ENCODE assay signal across 23 mouse cellular contexts in the genomic region with DNA sequence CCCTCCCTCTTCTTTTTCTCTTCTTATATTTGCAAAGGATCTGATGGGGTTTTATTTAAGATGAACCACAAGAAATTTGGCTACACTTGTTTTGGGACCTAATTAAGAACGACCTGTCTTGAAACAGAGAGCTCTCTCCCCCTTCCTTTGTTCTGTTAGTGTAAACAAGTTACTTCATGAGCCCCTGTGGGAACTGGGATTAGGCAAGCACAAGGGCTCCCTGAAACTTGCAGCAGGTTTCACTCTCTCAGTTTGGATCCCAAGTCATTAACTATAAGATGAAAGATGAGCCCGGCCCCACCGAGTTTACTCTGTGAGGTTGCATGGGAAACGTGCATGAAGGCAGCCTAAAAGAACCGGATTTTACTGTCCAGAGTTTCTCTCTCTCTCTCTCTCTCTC.
DNase-seq lines count a peak whose midpoint lies in the region; ATAC-seq and TF ChIP-seq lines count a peak whose summit lies in the region.
"Had no signal": no experiment of that assay in that cellular context is flagged by ENCODE, and none has a peak within 500 bp of the region (broad histone marks: within the 10 kb centered on the region; RNA-seq: fewer than 3 reads in every experiment).

No protein-coding gene starts in this region.

- DNase-seq in embryo, embryonic 11 days: peak; percentile 29
- no peak for DNase-seq in embryo, embryonic 10 days (ENCODE audit: low spot score)
- no peak for DNase-seq in limb, embryonic 10.5 days (ENCODE audit: low spot score)
- no peak for DNase-seq in embryonic facial prominence, embryonic 10.5 days (ENCODE audit: low spot score)
- no peak for DNase-seq in heart, adult 2 months
- DNase-seq: adrenal gland, adult 2 months; cerebellum, adult 11 months; cerebellum, postnatal 14 days; gastrocnemius, postnatal 36 days; kidney, adult 9 months; liver; liver, postnatal 0 days; right cerebral cortex, postnatal 4 days; thymus, postnatal 14 days had no signal

- peaks cover 15% of the 10 kb centered on the region for H3K4me1 ChIP-seq in limb, embryonic 15.5 days
- H3K4me1 ChIP-seq in limb, embryonic 10.5 days: peaks cover 6% of the 10 kb centered on the region; the same call in 1 of the 2 replicates
- peaks cover 61% of the 10 kb centered on the region for H3K4me1 ChIP-seq in embryonic facial prominence, embryonic 10.5 days
- peaks cover 28% of the 10 kb centered on the region for H3K4me1 ChIP-seq in midbrain, embryonic 12.5 days
- H3K4me1 ChIP-seq in heart, adult 2 months (ENCODE audit: control insufficient read depth, insufficient read depth, low read length): peaks cover 5% of the 10 kb centered on the region

- ATAC-seq in limb, embryonic 15.5 days (ENCODE audit: insufficient number of reproducible peaks, low FRiP score, low TSS enrichment, low read depth): no peak
- ATAC-seq in midbrain, embryonic 12.5 days (ENCODE audit: low FRiP score, low read depth): no peak
- no peak for ATAC-seq in CD4-positive, CD25-positive, alpha-beta regulatory T cell, adult 4 months
- ATAC-seq: inflammation-experienced regulatory T-cells, adult 6 months; liver, postnatal 0 days had no signal

- H3K27me3 ChIP-seq in limb, embryonic 15.5 days: no peaks in the 10 kb centered on the region
- no peaks in the 10 kb centered on the region for H3K27me3 ChIP-seq in limb, embryonic 10.5 days (ENCODE audit: low read depth, poor library complexity, severe bottlenecking)
- no peaks in the 10 kb centered on the region for H3K27me3 ChIP-seq in embryonic facial prominence, embryonic 10.5 days (replicated peaks; ENCODE audit: low read depth, poor library complexity, severe bottlenecking)
- no peaks in the 10 kb centered on the region for H3K27me3 ChIP-seq in midbrain, embryonic 12.5 days
- no peaks in the 10 kb centered on the region for H3K27me3 ChIP-seq in heart, adult 2 months (ENCODE audit: control insufficient read depth, insufficient read depth, low read length)
- H3K27me3 ChIP-seq: CH12.LX; embryonic facial prominence, embryonic 12.5 days; heart, embryonic 12.5 days; neural tube, embryonic 13.5 days had no signal

- intact Hi-C loops in heart, adult 2 months (cut with DNase I): no loop called here

- H3K36me3 ChIP-seq in limb, embryonic 15.5 days: no peaks in the 10 kb centered on the region
- no peaks in the 10 kb centered on the region for H3K36me3 ChIP-seq in limb, embryonic 10.5 days
- no peaks in the 10 kb centered on the region for H3K36me3 ChIP-seq in embryonic facial prominence, embryonic 10.5 days (replicated peaks)
- no peaks in the 10 kb centered on the region for H3K36me3 ChIP-seq in midbrain, embryonic 12.5 days
- H3K36me3 ChIP-seq in heart, adult 2 months (ENCODE audit: control insufficient read depth, insufficient read depth, low read length): no peaks in the 10 kb centered on the region; the same call in none of the 2 replicates
- H3K36me3 ChIP-seq: embryonic facial prominence, embryonic 12.5 days; heart, embryonic 12.5 days; neural tube, embryonic 13.5 days had no signal

- H3K9me3 ChIP-seq in limb, embryonic 15.5 days: no peaks in the 10 kb centered on the region
- H3K9me3 ChIP-seq in limb, embryonic 10.5 days (replicated peaks): no peaks in the 10 kb centered on the region
- H3K9me3 ChIP-seq in embryonic facial prominence, embryonic 10.5 days: no peaks in the 10 kb centered on the region
- H3K9me3 ChIP-seq in midbrain, embryonic 12.5 days: no peaks in the 10 kb centered on the region
- H3K9me3 ChIP-seq: embryonic facial prominence, embryonic 12.5 days; heart, embryonic 12.5 days; neural tube, embryonic 13.5 days had no signal

- 0 out of 2 replicates have a peak overlapping the region, but pooled peaks have one; percentile 38 for H3K27ac ChIP-seq in limb, embryonic 15.5 days
- no peak overlapping the region for H3K27ac ChIP-seq in limb, embryonic 10.5 days
- peak overlapping the region; percentile 65 for H3K27ac ChIP-seq in embryonic facial prominence, embryonic 10.5 days (replicated peaks)
- 0 out of 2 replicates have a peak overlapping the region, but pooled peaks have one; percentile 44 for H3K27ac ChIP-seq in midbrain, embryonic 12.5 days (replicated peaks)
- H3K27ac ChIP-seq in heart, adult 2 months: no peak overlapping the region
- H3K27ac ChIP-seq: macrophage; neural tube, embryonic 13.5 days had no signal

- H3K4me2 ChIP-seq in limb, embryonic 15.5 days: no peak overlapping the region
- H3K4me2 ChIP-seq in midbrain, embryonic 12.5 days (replicated peaks): 0 out of 2 replicates have a peak overlapping the region, but pooled peaks have one; percentile 19
- H3K4me2 ChIP-seq: embryonic facial prominence, embryonic 12.5 days; heart, embryonic 12.5 days; neural tube, embryonic 13.5 days had no signal

- no peak for TF ChIP-seq POLR2A in heart, adult 2 months (IDR thresholded peaks at IDR 0.05; ENCODE audit: insufficient read depth, low read depth, low read length)

- H3K79me2 ChIP-seq in heart, adult 2 months (replicated peaks; ENCODE audit: control insufficient read depth, insufficient read depth, low read length): no peaks in the 10 kb centered on the region

- no peak for TF ChIP-seq CTCF in heart, adult 2 months (IDR thresholded peaks at IDR 0.05)

- H3K9ac ChIP-seq in limb, embryonic 15.5 days: no peak overlapping the region
- H3K9ac ChIP-seq in midbrain, embryonic 12.5 days (replicated peaks): no peak overlapping the region
- H3K9ac ChIP-seq in heart, adult 2 months (ENCODE audit: low read depth, low read length): no peak overlapping the region
- H3K9ac ChIP-seq: embryonic facial prominence, embryonic 12.5 days; heart, embryonic 12.5 days; liver, postnatal 0 days; neural tube, embryonic 13.5 days had no signal

- H3K4me3 ChIP-seq in limb, embryonic 15.5 days: no peak overlapping the region
- no peak overlapping the region for H3K4me3 ChIP-seq in limb, embryonic 10.5 days
- H3K4me3 ChIP-seq in embryonic facial prominence, embryonic 10.5 days: no peak overlapping the region
- no peak overlapping the region for H3K4me3 ChIP-seq in midbrain, embryonic 12.5 days
- H3K4me3 ChIP-seq in heart, adult 2 months: no peak overlapping the region
- H3K4me3 ChIP-seq: embryonic facial prominence, embryonic 12.5 days; heart, embryonic 12.5 days; neural tube, embryonic 13.5 days had no signal

- 24% methylated on average over 5 of the region's 5 CpGs for whole genome bisulfite sequencing in limb, embryonic 15.5 days
- WGBS in limb, embryonic 10.5 days: 20% methylated on average over 5 of the region's 5 CpGs
- 11% methylated on average over 5 of the region's 5 CpGs for WGBS in embryonic facial prominence, embryonic 10.5 days
- WGBS in midbrain, embryonic 12.5 days: 4% methylated on average over 5 of the region's 5 CpGs
- 51% methylated on average over 5 of the region's 5 CpGs for WGBS in heart, adult 2 months

- TF ChIP-seq EP300 in heart, adult 2 months (IDR thresholded peaks at IDR 0.05; ENCODE audit: insufficient read depth, low read depth, low read length): no peak

Comparison
In these comparisons a context has a peak if more than half of its experiments do, and no peak if none do; other contexts are left out.
1. H3K27ac ChIP-seq: peak in limb, embryonic 15.5 days (single experiment), embryonic facial prominence, embryonic 10.5 days (single experiment) and midbrain, embryonic 12.5 days (single experiment); none in limb, embryonic 10.5 days (single experiment) and heart, adult 2 months (single experiment).